9 mouse cellular contexts compared by ENCODE assay signal in genomic region chr16:86838457-86839337, GRCm38 (mm10).
DNase-seq lines count a peak whose midpoint lies in the region; ATAC-seq and TF ChIP-seq lines count a peak whose summit lies in the region.
"Had no signal": no experiment of that assay in that cellular context is flagged by ENCODE, and none has a peak within 500 bp of the region (broad histone marks: within the 10 kb centered on the region; RNA-seq: fewer than 3 reads in every experiment).

No protein-coding gene starts in this region.

- H3K36me3 ChIP-seq in lung, embryonic 14.5 days (ENCODE audit: insufficient read depth) = no peaks in the 10 kb centered on the region
- H3K36me3 ChIP-seq: hindbrain, embryonic 15.5 days had no signal

- ATAC-seq in lung, embryonic 14.5 days (ENCODE audit: insufficient read depth) = peak; percentile 81

- peaks cover 8% of the 10 kb centered on the region; the same call in 1 of the 2 replicates for H3K4me1 ChIP-seq in lung, embryonic 14.5 days (ENCODE audit: insufficient read depth)
- peaks cover 3% of the 10 kb centered on the region; the same call in 1 of the 2 replicates for H3K4me1 ChIP-seq in lung, adult 2 months (ENCODE audit: control insufficient read depth, insufficient read depth, low read length)
- H3K4me1 ChIP-seq in embryonic fibroblast, embryonic 13.5 days (ENCODE audit: control insufficient read depth, insufficient read depth, low read length) = no peaks in the 10 kb centered on the region; the same call in none of the 2 replicates
- H3K4me1 ChIP-seq: hindbrain, embryonic 15.5 days had no signal

- no peaks in the 10 kb centered on the region for H3K27me3 ChIP-seq in lung, embryonic 14.5 days (ENCODE audit: insufficient read depth, low read length)
- H3K27me3 ChIP-seq: hindbrain, embryonic 15.5 days had no signal

- H3K27ac ChIP-seq in lung, embryonic 14.5 days (ENCODE audit: low read depth) = peak overlapping the region; percentile 65
- H3K27ac ChIP-seq in embryonic fibroblast, embryonic 13.5 days (ENCODE audit: insufficient read depth, low read length) = peak overlapping the region; percentile 60; the same call in 1 of the 2 replicates
- H3K27ac ChIP-seq: hindbrain, embryonic 15.5 days had no signal

- TF ChIP-seq POLR2A in lung, adult 2 months (IDR thresholded peaks at IDR 0.05; ENCODE audit: borderline replicate concordance, extremely low read depth, low read depth, low read length) = no peak
- TF ChIP-seq POLR2A in embryonic fibroblast, embryonic 13.5 days (IDR thresholded peaks at IDR 0.05; ENCODE audit: low read depth, low read length) = no peak

- TF ChIP-seq CTCF in lung, embryonic 14.5 days (IDR thresholded peaks at IDR 0.05; ENCODE audit: low read depth) = no peak
- TF ChIP-seq CTCF in lung, adult 2 months (IDR thresholded peaks at IDR 0.05; ENCODE audit: insufficient read depth, low read length) = no peak
- no peak for TF ChIP-seq CTCF in embryonic fibroblast, embryonic 13.5 days (IDR thresholded peaks at IDR 0.05; ENCODE audit: borderline replicate concordance, insufficient read depth, low read length)

- no peak overlapping the region for H3K9ac ChIP-seq in lung, embryonic 14.5 days
- H3K9ac ChIP-seq: hindbrain, embryonic 15.5 days had no signal

- no peak overlapping the region for H3K4me3 ChIP-seq in lung, embryonic 14.5 days (ENCODE audit: low read depth, low read length)
- H3K4me3 ChIP-seq in lung, adult 2 months (replicated peaks; ENCODE audit: extremely low read depth, low read depth, low read length) = no peak overlapping the region
- no peak overlapping the region for H3K4me3 ChIP-seq in embryonic fibroblast, embryonic 13.5 days (ENCODE audit: insufficient read depth, low read length)
- H3K4me3 ChIP-seq: hindbrain, embryonic 15.5 days; myocyte had no signal

- peak; percentile 91 for DNase-seq in lung, embryonic 14.5 days
- no peak for DNase-seq in lung, adult 2 months
- peak; percentile 21 to 32 for DNase-seq in kidney, postnatal 4 days
- peak; percentile 3 for DNase-seq in right cerebral cortex, postnatal 4 days
- DNase-seq in gastrocnemius, postnatal 10 days = no peak
- DNase-seq in urinary bladder, postnatal 36 days (ENCODE audit: low spot score in 2 of 2) = no peak

- H3K9me3 ChIP-seq in lung, embryonic 14.5 days (ENCODE audit: low read depth, low read length) = no peaks in the 10 kb centered on the region
- H3K9me3 ChIP-seq: hindbrain, embryonic 15.5 days had no signal

- no peak overlapping the region for H3K4me2 ChIP-seq in lung, embryonic 14.5 days
- H3K4me2 ChIP-seq: hindbrain, embryonic 15.5 days had no signal

- WGBS in lung, embryonic 14.5 days = 22% methylated on average over 6 of the region's 6 CpGs
- WGBS in lung, adult 2 months = 40% methylated on average over 6 of the region's 6 CpGs

Comparison
In these comparisons a context has a peak if more than half of its experiments do, and no peak if none do; other contexts are left out.
1. DNase-seq: peak in lung, embryonic 14.5 days (single experiment), kidney, postnatal 4 days (2 of 2) and right cerebral cortex, postnatal 4 days (single experiment); none in lung, adult 2 months (single experiment), gastrocnemius, postnatal 10 days (single experiment) and urinary bladder, postnatal 36 days (0 of 2).